Mouse (Mus musculus) ES-E14 (cell line): ENCODE results near the gene Prrt4. TPM values are rescaled to one million over a fixed set of nuclear protein-coding genes. Genes with fewer than 3 reads are reported as not detected.
A peak's percentile ranks its signal among the peaks of the same experiment; 100 is the strongest.

Experiments
- DNase-seq: peaks from one replicate; pipeline ENCODE4 v3.0.0-alpha.2; 2013; ENCODE audit warnings: low read depth, low spot score
- H3K27ac ChIP-seq: 2 replicates; pipeline ENCODE4 v1.5.1; 2012; ENCODE audit warnings: low read depth, mild to moderate bottlenecking, low read length, moderate library complexity, mixed read lengths; ENCODE audit not compliant: poor library complexity, insufficient read depth, severe bottlenecking
- H3K36me3 ChIP-seq: 2 replicates; pipeline ENCODE4 v1.6.1; 2012; ENCODE audit warnings: mild to moderate bottlenecking, low read length, moderate library complexity, mixed read lengths; ENCODE audit not compliant: control insufficient read depth, poor library complexity, insufficient read depth, severe bottlenecking
- H3K4me1 ChIP-seq, 2 experiments: fragments of 150-350 bp in 1 of 2; sonication (generic) in 1 of 2; 2 replicates each; pipeline ENCODE4 v1.6.1; 2012; ENCODE audit warnings: low read length in 2 of 2, mild to moderate bottlenecking in 1 of 2, mixed read lengths in 1 of 2; ENCODE audit not compliant: control insufficient read depth in 2 of 2, insufficient read depth in 2 of 2, poor library complexity in 1 of 2
- H3K4me3 ChIP-seq, 2 experiments: fragments of 150-350 bp in 1 of 2; sonication (generic) in 1 of 2; 2 replicates each; pipeline ENCODE4 v1.5.1; 2012; ENCODE audit warnings: low read length in 2 of 2, low read depth in 1 of 2, mild to moderate bottlenecking in 1 of 2, mixed read lengths in 1 of 2; ENCODE audit not compliant: insufficient read depth in 1 of 2, poor library complexity in 1 of 2, severe bottlenecking in 1 of 2
- H3K9ac ChIP-seq: 2 replicates; pipeline ENCODE4 v1.6.1; 2012; ENCODE audit warnings: low read depth, mild to moderate bottlenecking, low read length, mixed read lengths; ENCODE audit not compliant: poor library complexity, insufficient read depth, severe bottlenecking
- H3K9me3 ChIP-seq: fragments of 150-350 bp; sonication (generic); 2 replicates; pipeline ENCODE4 v1.6.1; 2012; ENCODE audit warnings: low read depth, mild to moderate bottlenecking, low read length; ENCODE audit not compliant: control insufficient read depth, insufficient read depth
- CHD2 ChIP-seq: IDR thresholded peaks from 2 replicates; pipeline ENCODE4 v1.6.1; 2014; ENCODE audit warnings: mild to moderate bottlenecking, low read depth, low read length, inconsistent platforms
- HCFC1 ChIP-seq: IDR thresholded peaks from 2 replicates; pipeline ENCODE4 v1.6.1; 2012; ENCODE audit warnings: low read length, inconsistent platforms, borderline replicate concordance; ENCODE audit not compliant: insufficient read depth
- MAFK ChIP-seq: IDR thresholded peaks from 2 replicates; pipeline ENCODE4 v1.6.1; 2014; ENCODE audit warnings: mild to moderate bottlenecking, low read depth, low read length, inconsistent platforms; ENCODE audit not compliant: insufficient read depth
- ZC3H11A ChIP-seq: IDR thresholded peaks from 2 replicates; pipeline ENCODE4 v1.6.1; 2012; ENCODE audit warnings: low read depth, mild to moderate bottlenecking, inconsistent platforms, low read length, borderline replicate concordance
- ZNF384 ChIP-seq: IDR thresholded peaks from 2 replicates; pipeline ENCODE4 v1.6.1; 2012; ENCODE audit warnings: low read depth, low read length, inconsistent platforms
- in situ Hi-C, 2 experiments: fragments of 600-800 bp; cut with MboI; formaldehyde crosslinking; loops; one replicate each; pipeline ENCODE4 v1.15.1; 2025; ENCODE audit warnings: low sequenced_read_pairs in 2 of 2, inconsistent platforms in 1 of 2; ENCODE audit not compliant: unreplicated experiment in 2 of 2
- total RNA-seq: library from RNA; depleted of rRNA; stranded (reverse); fragments of 300-350 nt; gene quantifications from 2 replicates; pipeline ENCODE4 v1.2.3, GENCODE M21; 2012

The Prrt4 gene
- total RNA-seq, 1 experiment: 0.40 TPM

- Histone ChIP-seq H3K36me3 (peaks cover 39% of the 10 kb centered on the region), H3K27ac (no peak overlapping the region)
Measured at GRCm38 (mm10) chr6:29201341-29201740, 22.0 kb upstream of the Prrt4 start.

GRCm38 (mm10) chr6:29200496-29200895, 21.1 kb upstream of the Prrt4 start:
- DNase-seq: no peak
- Histone ChIP-seq H3K9me3 (no peaks in the 10 kb centered on the region), H3K4me3 (no peak overlapping the region), H3K9ac (no peak overlapping the region), H3K27ac (no peak overlapping the region), H3K4me1 (peaks cover 4 to 6% of the 10 kb centered on the region in 2 experiments; a peak in 1 of 4 replicates), H3K36me3 (peaks cover 33% of the 10 kb centered on the region)
- in situ Hi-C loops: no loop called here
- TF ChIP-seq ZNF384 (no peak), MAFK (no peak), HCFC1 (no peak), ZC3H11A (no peak), CHD2 (no peak)

More at GRCm38 (mm10) chr6:29201341-29201740, 22.0 kb upstream of the Prrt4 start:
- DNase-seq: no peak
- in situ Hi-C loops: no loop called here
- no peak for TF ChIP-seq ZC3H11A
- no peak for TF ChIP-seq MAFK
- TF ChIP-seq CHD2: no peak
- TF ChIP-seq ZNF384: no peak
- TF ChIP-seq HCFC1: no peak
- no peaks in the 10 kb centered on the region for H3K9me3 ChIP-seq
- H3K4me1 ChIP-seq: peaks cover 4 to 6% of the 10 kb centered on the region in 2 experiments; a peak in 1 of 4 replicates
- H3K4me3 ChIP-seq: no peak overlapping the region
- H3K9ac ChIP-seq: no peak overlapping the region

- H3K4me3 ChIP-seq: no peak overlapping the region; a peak in 2 of 4 replicates
- H3K9me3 ChIP-seq: no peaks in the 10 kb centered on the region
- no peak overlapping the region for H3K27ac ChIP-seq
Measured at GRCm38 (mm10) chr6:29199223-29199855, 20.0 kb upstream of the Prrt4 start.

GRCm38 (mm10) chr6:29198309-29199222, 19.2 kb upstream of the Prrt4 start:
- no peaks in the 10 kb centered on the region for H3K9me3 ChIP-seq
- TF ChIP-seq MAFK (no peak), ZNF384 (no peak), HCFC1 (no peak), ZC3H11A (peak; percentile 34; the same call in 1 of the 2 replicates)
- peak overlapping the region; percentile 18 to 47; a peak in 3 of 4 replicates for H3K4me3 ChIP-seq
- H3K9ac ChIP-seq: no peak overlapping the region
- peaks cover 2 to 10% of the 10 kb centered on the region in 2 experiments; a peak in 3 of 4 replicates for H3K4me1 ChIP-seq
- peak; percentile 94 for DNase-seq
- no peak overlapping the region for H3K27ac ChIP-seq
- peaks cover 20% of the 10 kb centered on the region for H3K36me3 ChIP-seq
- in situ Hi-C loops: no loop called here

More at GRCm38 (mm10) chr6:29199223-29199855, 20.0 kb upstream of the Prrt4 start:
- Histone ChIP-seq H3K4me1 (peaks cover 0 to 4% of the 10 kb centered on the region in 2 experiments; a peak in 2 of 4 replicates), H3K9ac (no peak overlapping the region), H3K36me3 (peaks cover 28% of the 10 kb centered on the region)
- TF ChIP-seq CHD2 (no peak), ZNF384 (no peak), HCFC1 (no peak), ZC3H11A (no peak), MAFK (no peak)
- in situ Hi-C loops: no loop called here
- no peak for DNase-seq
